Mouse (Mus musculus) CH12.LX (cell line): ENCODE data around the gene Hdac4. TPM values are rescaled to one million over a fixed set of nuclear protein-coding genes. Genes with fewer than 3 reads are reported as not detected.

Experiments used
- DNase-seq: peaks from one replicate; pipeline ENCODE4 v3.0.0-alpha.2; 2013; ENCODE audit errors: extremely low read depth
- H3K27ac ChIP-seq: 2 replicates; pipeline ENCODE4 v1.5.1; 2012; ENCODE audit warnings: low read depth, mild to moderate bottlenecking, control low read depth, moderate library complexity; ENCODE audit not compliant: insufficient read depth
- H3K27me3 ChIP-seq: replicated peaks from 2 replicates; pipeline ENCODE3; 2012; ENCODE audit warnings: inconsistent platforms
- H3K36me3 ChIP-seq, 2 experiments: replicated peaks in 1 of 2; 2 replicates each; pipeline versions ENCODE3 to v1.6.1; 2012; ENCODE audit warnings: inconsistent platforms in 1 of 2, low read length in 1 of 2, mild to moderate bottlenecking in 1 of 2, mixed read lengths in 1 of 2, moderate library complexity in 1 of 2; ENCODE audit not compliant: control insufficient read depth in 1 of 2, insufficient read depth in 1 of 2
- H3K4me1 ChIP-seq, 2 experiments: 2 replicates each; pipeline ENCODE4 v1.6.1; 2012; ENCODE audit warnings: inconsistent platforms in 1 of 2, moderate library complexity in 1 of 2; ENCODE audit not compliant: insufficient read depth in 2 of 2, control insufficient read depth in 1 of 2
- H3K4me2 ChIP-seq: 2 replicates; pipeline ENCODE4 v1.6.1; 2012; ENCODE audit warnings: low read depth, mild to moderate bottlenecking, control low read depth; ENCODE audit not compliant: poor library complexity, insufficient read depth, severe bottlenecking
- H3K4me3 ChIP-seq, 3 experiments: fragments of 150-350 bp in 1 of 3; sonication (generic) in 1 of 3; replicated peaks in 1 of 3; 2 replicates each; pipeline versions ENCODE3 to v1.5.1; 2011 to 2012; ENCODE audit warnings: low read depth in 2 of 3, low read length in 2 of 3, mild to moderate bottlenecking in 2 of 3, moderate library complexity in 2 of 3, control low read depth in 1 of 3, improper control_type of control experiment in 1 of 3, inconsistent platforms in 1 of 3, mixed read lengths in 1 of 3; ENCODE audit not compliant: poor library complexity in 1 of 3
- H3K79me2 ChIP-seq: replicated peaks from 2 replicates; pipeline ENCODE4 v1.6.1; 2012; ENCODE audit warnings: mild to moderate bottlenecking, moderate library complexity; ENCODE audit not compliant: control insufficient read depth, poor library complexity, insufficient read depth, severe bottlenecking; ENCODE audit errors: extremely low read depth
- H3K9ac ChIP-seq: 2 replicates; pipeline ENCODE4 v1.6.1; 2012; ENCODE audit warnings: low read depth, mild to moderate bottlenecking, control low read depth, moderate library complexity; ENCODE audit not compliant: insufficient read depth
- H3K9me3 ChIP-seq: replicated peaks from 2 replicates; pipeline ENCODE3; 2012; ENCODE audit warnings: low read length, inconsistent platforms, mixed read lengths
- CTCF ChIP-seq, 2 experiments: IDR thresholded peaks in 1 of 2; conservative IDR thresholded peaks in 1 of 2; 2 replicates each; pipeline ENCODE4 v1.5.1; 2011 to 2012; ENCODE audit warnings: low read depth in 2 of 2, low read length in 2 of 2, improper control_type of control experiment in 1 of 2, inconsistent platforms in 1 of 2, mild to moderate bottlenecking in 1 of 2, moderate library complexity in 1 of 2
- E2F4 ChIP-seq: IDR thresholded peaks from 2 replicates; pipeline ENCODE4 v1.6.1; 2011; ENCODE audit warnings: low read depth, low read length, improper control_type of control experiment; ENCODE audit not compliant: insufficient replicate concordance
- ELF1 ChIP-seq: IDR thresholded peaks from 2 replicates; pipeline ENCODE4 v1.6.1; 2014; ENCODE audit warnings: low read depth, mild to moderate bottlenecking, inconsistent platforms, low read length, improper control_type of control experiment
- EP300 ChIP-seq: IDR thresholded peaks from 2 replicates; pipeline ENCODE4 v1.6.1; 2011; ENCODE audit warnings: low read length, improper control_type of control experiment
- GABPA ChIP-seq: IDR thresholded peaks from 2 replicates; pipeline ENCODE4 v1.6.1; 2012; ENCODE audit warnings: low read depth, low read length, improper control_type of control experiment, inconsistent platforms; ENCODE audit not compliant: insufficient replicate concordance
- JUND ChIP-seq: conservative IDR thresholded peaks from 2 replicates; pipeline ENCODE4 v1.6.1; 2011; ENCODE audit warnings: low read depth, low read length, improper control_type of control experiment
- MAFK ChIP-seq: IDR thresholded peaks from 2 replicates; pipeline ENCODE4 v1.6.1; 2011; ENCODE audit warnings: low read length, improper control_type of control experiment; ENCODE audit not compliant: insufficient replicate concordance
- MAX ChIP-seq: IDR thresholded peaks from 2 replicates; pipeline ENCODE4 v1.6.1; 2011; ENCODE audit warnings: low read length, improper control_type of control experiment
- MAZ ChIP-seq: IDR thresholded peaks from 2 replicates; pipeline ENCODE4 v1.6.1; 2012; ENCODE audit warnings: low read depth, mild to moderate bottlenecking, inconsistent platforms, low read length, improper control_type of control experiment, moderate library complexity
- MEF2A ChIP-seq: IDR thresholded peaks from 2 replicates; pipeline ENCODE4 v1.6.1; 2014; ENCODE audit warnings: low read depth, mild to moderate bottlenecking, inconsistent platforms, low read length, improper control_type of control experiment, borderline replicate concordance
- MXI1 ChIP-seq: IDR thresholded peaks from 2 replicates; pipeline ENCODE4 v1.6.1; 2011; ENCODE audit warnings: mild to moderate bottlenecking, low read depth, low read length, improper control_type of control experiment
- MYC ChIP-seq: IDR thresholded peaks from 2 replicates; pipeline ENCODE4 v1.6.1; 2011; ENCODE audit warnings: low read depth, mild to moderate bottlenecking, improper control_type of control experiment, low read length
- POLR2AphosphoS2 ChIP-seq: IDR thresholded peaks from 2 replicates; pipeline ENCODE4 v1.6.1; 2011; ENCODE audit warnings: low read depth, low read length, improper control_type of control experiment
- SIN3A ChIP-seq: IDR thresholded peaks from 2 replicates; pipeline ENCODE4 v1.6.1; 2012; ENCODE audit warnings: low read length, improper control_type of control experiment, inconsistent platforms
- TBP ChIP-seq: conservative IDR thresholded peaks from 2 replicates; pipeline ENCODE4 v1.6.1; 2011; ENCODE audit warnings: low read depth, low read length, improper control_type of control experiment
- USF1 ChIP-seq: IDR thresholded peaks from 2 replicates; pipeline ENCODE4 v1.6.1; 2014; ENCODE audit warnings: low read depth, mild to moderate bottlenecking, inconsistent platforms, low read length, improper control_type of control experiment
- ZKSCAN1 ChIP-seq: IDR thresholded peaks from 2 replicates; pipeline ENCODE4 v1.6.1; 2012; ENCODE audit warnings: low read depth, inconsistent platforms, low read length, improper control_type of control experiment, borderline replicate concordance
- dilution Hi-C: fragments of 300-500 bp; cut with MboI; formaldehyde crosslinking; loops from 2 replicates; pipeline ENCODE4 v1.14.3; 2020; ENCODE audit warnings: low sequenced_read_pairs; ENCODE audit not compliant: extremely low pct_unique_long_range_greater_than_20kb, extremely low pct_ligation_motif_present
- in situ Hi-C: fragments of 300-500 bp; cut with MboI; formaldehyde crosslinking; loops from 3 replicates; pipeline ENCODE4 v1.14.3; 2019; ENCODE audit warnings: low sequenced_read_pairs, low pct_ligation_motif_present, low pct_unique_long_range_greater_than_20kb, mixed read lengths
- polyA plus RNA-seq: library from polyadenylated mRNA; unstranded; fragments of >175 nt; gene quantifications from 2 replicates; pipeline ENCODE4 v1.2.1, GENCODE M21; 2012; ENCODE audit warnings: low read depth; ENCODE audit not compliant: insufficient read length
- total RNA-seq, 2 experiments: library from RNA; depleted of rRNA; stranded (reverse); fragments of 300-350 nt in 1 of 2; fragments of >200 nt in 1 of 2; gene quantifications; 2 replicates each; pipeline ENCODE4 v1.2.3; 2012 to 2014

The Hdac4 gene
- total and polyA plus RNA-seq, 3 experiments, result 2.4 to 6.3 (median 4.3) TPM

GRCm38 (mm10) chr1:91923567-91923966, 271.9 kb downstream of the Hdac4 start:
- Histone ChIP-seq H3K4me2 (no peak overlapping the region), H3K36me3 (no peaks in the 10 kb centered on the region), H3K4me1 (peaks cover 0 to 10% of the 10 kb centered on the region in 2 experiments; a peak in 1 of 4 replicates), H3K79me2 (no peaks in the 10 kb centered on the region), H3K9ac (no peak overlapping the region), H3K9me3 (no peaks in the 10 kb centered on the region), H3K4me3 (no peak overlapping the region), H3K27me3 (peaks cover under 1% of the 10 kb centered on the region), H3K27ac (no peak overlapping the region)
- DNase-seq, result no peak
- in situ Hi-C loops (no loop called here), dilution Hi-C loops (no loop called here)
- no peak for TF ChIP-seq SIN3A
- TF ChIP-seq MAX, result no peak
- TF ChIP-seq TBP, result no peak
- no peak for TF ChIP-seq MXI1
- TF ChIP-seq MAFK, result no peak
- no peak for TF ChIP-seq CTCF (conservative IDR thresholded peaks at IDR 0.05 in 1 of 2, IDR thresholded peaks at IDR 0.05 in 1 of 2; ENCODE audit: low read depth in 2 of 2, low read length in 2 of 2)
- no peak for TF ChIP-seq GABPA
- TF ChIP-seq POLR2AphosphoS2, result no peak
- no peak for TF ChIP-seq E2F4
- no peak for TF ChIP-seq MAZ
- no peak for TF ChIP-seq MEF2A
- TF ChIP-seq ZKSCAN1, result no peak
- no peak for TF ChIP-seq ELF1
- TF ChIP-seq USF1, result no peak
- TF ChIP-seq EP300, result no peak
- TF ChIP-seq JUND, result no peak

- H3K79me2 ChIP-seq, result no peaks in the 10 kb centered on the region
- peaks cover 0 to 10% of the 10 kb centered on the region in 2 experiments; a peak in 1 of 4 replicates for H3K4me1 ChIP-seq
- H3K9me3 ChIP-seq, result no peaks in the 10 kb centered on the region
- no peaks in the 10 kb centered on the region for H3K36me3 ChIP-seq
- no peak overlapping the region for H3K27ac ChIP-seq
- H3K9ac ChIP-seq, result no peak overlapping the region
- in situ Hi-C loops, result no loop called here
- TF ChIP-seq MYC (no peak), MAFK (no peak)
- no peak for DNase-seq
- no peak overlapping the region for H3K4me3 ChIP-seq
- dilution Hi-C loops, result no loop called here
- H3K4me2 ChIP-seq, result no peak overlapping the region
- peaks cover 6% of the 10 kb centered on the region for H3K27me3 ChIP-seq
These were observed 273.0 kb downstream of the Hdac4 start for GRCm38 (mm10) chr1:91922235-91923152.
